Mouse (Mus musculus) v-Abl transformed pro-B cells (cell line): ENCODE data around the gene Acbd6.

ENCODE experiments used
- in situ Hi-C, 2 experiments: fragments of 400-800 bp; cut with MboI; formaldehyde crosslinking; loops; one replicate each; pipeline ENCODE4 v1.15.1; 2025; ENCODE audit not compliant: unreplicated experiment in 2 of 2

The Acbd6 gene

GRCm38 (mm10) chr1:155713306-155713705, 155.4 kb downstream of the Acbd6 start:
- in situ Hi-C loops = no loop called here

- in situ Hi-C loops = no loop called here
Observed at GRCm38 (mm10) chr1:155715366-155715765, 157.4 kb downstream of the Acbd6 start.

DNA sequence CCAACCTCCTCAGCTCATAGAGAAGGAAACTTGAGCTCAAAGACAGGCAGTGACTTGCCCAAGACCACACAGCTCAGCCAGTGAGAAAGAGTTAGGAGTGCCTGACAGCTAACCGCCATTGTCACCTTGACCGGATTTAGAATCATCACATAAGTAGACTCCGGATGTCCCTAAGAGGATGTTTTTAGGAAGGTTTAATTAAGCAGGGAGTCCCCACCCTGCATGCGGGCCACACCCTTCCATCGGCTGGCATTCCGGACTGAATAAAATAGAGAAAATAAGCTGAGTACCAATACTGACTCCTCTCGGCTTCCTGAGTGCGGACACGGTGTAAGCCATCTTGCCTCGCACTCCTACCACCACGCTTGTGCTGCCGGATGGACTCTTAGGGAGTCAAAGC, 159.4 kb downstream of the Acbd6 start:
- in situ Hi-C loops = no loop called here

DNA sequence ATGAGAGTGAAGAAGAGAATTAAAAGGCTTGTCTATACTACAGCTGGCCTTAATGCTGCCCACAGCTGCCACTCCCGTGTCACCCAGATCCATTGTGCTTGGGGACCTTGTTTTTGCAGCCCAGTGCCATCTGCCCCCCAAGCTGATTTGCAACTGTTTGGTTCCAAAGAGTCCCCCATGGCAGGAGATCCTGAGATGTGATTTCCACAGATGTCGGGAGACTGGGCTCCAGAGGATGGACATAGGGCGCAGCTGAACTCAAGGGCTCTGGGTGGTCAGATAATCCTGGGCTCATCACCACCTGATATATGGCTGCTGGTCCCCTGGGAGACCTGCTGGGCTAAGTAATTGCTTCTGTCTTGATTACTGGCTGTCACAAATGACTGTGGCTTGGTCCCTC, 160.9 kb downstream of the Acbd6 start:
- in situ Hi-C loops = no loop called here

- in situ Hi-C loops = no loop called here
Observed at GRCm38 (mm10) chr1:155720006-155720405, 162.1 kb downstream of the Acbd6 start.

- in situ Hi-C loops = no loop called here
Observed at GRCm38 (mm10) chr1:155721443-155721842, 163.5 kb downstream of the Acbd6 start.

- in situ Hi-C loops = no loop called here
Observed at GRCm38 (mm10) chr1:155722185-155722584, 164.3 kb downstream of the Acbd6 start.

GRCm38 (mm10) chr1:155724301-155724700, 166.4 kb downstream of the Acbd6 start:
- in situ Hi-C loops = no loop called here

GRCm38 (mm10) chr1:155725876-155726275, 168.0 kb downstream of the Acbd6 start:
- in situ Hi-C loops = no loop called here

DNA sequence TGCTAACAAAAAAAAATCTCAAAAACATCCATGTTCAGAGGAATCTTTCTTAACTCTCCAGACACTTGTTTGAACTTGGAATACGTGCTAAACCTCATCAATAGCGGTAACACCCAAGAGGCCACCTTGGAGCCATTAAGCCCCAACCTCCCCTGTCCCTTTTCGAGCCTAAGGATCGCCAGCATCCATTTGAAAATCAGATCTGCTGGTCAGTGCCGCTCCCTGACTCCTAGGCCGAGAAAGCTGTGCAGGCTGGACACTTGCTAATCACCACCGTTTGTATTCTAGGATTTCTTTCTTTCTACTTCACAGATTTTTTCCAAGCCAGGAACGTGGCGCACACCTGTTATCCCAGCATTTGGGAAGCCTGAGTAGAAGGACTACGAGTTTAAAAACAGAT, 169.9 kb downstream of the Acbd6 start:
- in situ Hi-C loops = no loop called here

- in situ Hi-C loops = no loop called here
Observed at GRCm38 (mm10) chr1:155729113-155729795, 171.3 kb downstream of the Acbd6 start.

- in situ Hi-C loops = no loop called here
Observed at GRCm38 (mm10) chr1:155731156-155731555, 173.2 kb downstream of the Acbd6 start.

- in situ Hi-C loops = no loop called here
Observed at GRCm38 (mm10) chr1:155736096-155736825, 178.3 kb downstream of the Acbd6 start.

DNA sequence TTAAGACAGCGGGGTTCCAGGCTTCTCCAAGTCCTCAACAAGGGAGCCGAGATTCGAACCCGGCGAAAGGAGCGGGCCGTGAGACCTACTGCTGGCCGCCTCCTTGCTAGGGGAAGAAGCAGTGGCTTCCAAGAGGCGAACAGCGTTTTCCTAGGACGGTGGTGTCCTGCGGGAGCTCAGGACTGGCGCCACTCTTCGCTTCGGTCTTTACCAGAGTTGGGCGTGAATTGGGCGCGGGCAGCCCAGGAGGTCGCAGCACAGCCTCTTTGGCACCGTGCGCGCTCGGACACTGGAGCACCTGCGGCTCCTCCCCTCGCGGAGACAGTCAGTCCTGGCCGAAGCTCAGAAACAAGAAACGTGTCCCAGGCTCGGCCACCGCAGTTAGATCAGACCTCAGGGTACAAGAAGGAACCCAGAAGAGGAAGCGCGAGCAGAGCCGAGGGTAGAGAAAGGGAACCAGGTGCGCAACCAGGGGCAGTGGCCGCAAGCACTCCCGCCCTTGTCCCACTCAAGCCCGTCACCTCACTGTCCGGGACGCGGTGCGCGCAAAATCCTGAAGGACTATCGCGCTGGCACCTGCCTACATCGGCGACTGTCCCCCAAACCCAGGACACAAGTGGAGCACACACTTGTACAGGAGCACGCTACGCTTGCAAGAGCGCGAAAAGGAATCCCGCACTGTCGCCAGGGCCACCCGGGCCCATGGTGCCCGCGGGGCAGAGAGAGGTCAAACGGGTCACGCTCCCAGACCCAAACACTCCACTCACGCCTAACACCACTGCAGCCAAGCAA, 179.3 kb downstream of the Acbd6 start:
- in situ Hi-C loops = no loop called here

- in situ Hi-C loops = no loop called here
Observed at GRCm38 (mm10) chr1:155737809-155738383, 180.0 kb downstream of the Acbd6 start.
